Mouse (Mus musculus): ENCODE measurements around the gene Mgmt.

The Mgmt gene

DNA sequence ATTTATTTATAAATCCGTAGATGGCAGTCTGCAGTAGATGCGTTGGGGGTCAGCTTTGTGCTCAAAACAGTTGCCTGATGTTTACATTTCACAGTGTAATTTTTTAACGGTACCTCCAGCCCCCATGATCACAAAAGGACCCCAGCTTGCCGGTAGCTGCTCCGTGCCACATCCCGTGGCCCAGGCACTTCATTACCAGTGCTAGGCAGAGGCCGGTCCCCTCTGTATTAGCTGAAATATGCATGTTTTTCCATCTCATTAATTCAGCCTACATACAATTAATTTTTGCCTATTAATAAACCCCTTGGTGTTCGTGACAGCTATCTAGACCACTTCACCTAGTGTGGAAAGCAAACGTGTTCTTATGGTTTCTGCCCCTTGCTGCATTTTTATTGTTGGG lies 169.8 kb downstream of the Mgmt start:
- no peak for DNase-seq (ENCODE audit: low spot score)

- no peak for DNase-seq (ENCODE audit: low spot score)
Measured at GRCm38 (mm10) chr7:137065408-137065807, 171.0 kb downstream of the Mgmt start.

DNA sequence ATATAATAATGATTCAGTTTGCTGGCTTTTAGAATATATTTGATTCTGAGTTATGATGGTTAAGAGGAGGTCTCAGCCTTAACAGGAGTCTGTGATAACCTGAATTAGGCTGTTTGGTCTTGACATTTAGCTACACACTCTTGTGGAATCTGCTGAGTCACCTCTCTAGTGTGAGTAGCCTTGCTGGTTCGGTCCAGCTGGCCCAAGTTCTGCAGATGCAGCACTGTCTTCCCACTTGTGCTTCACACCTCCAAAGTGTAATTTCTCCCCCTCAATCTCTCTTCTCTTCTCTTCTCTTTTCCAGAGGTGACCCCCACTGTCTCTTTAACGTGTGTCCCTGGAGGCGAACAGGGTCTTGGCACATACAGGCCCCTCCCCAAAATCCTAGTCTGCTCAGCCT lies 171.8 kb downstream of the Mgmt start:
- no peak for DNase-seq (ENCODE audit: low spot score)

GRCm38 (mm10) chr7:137066997-137067396 lies 172.6 kb downstream of the Mgmt start:
- DNase-seq (ENCODE audit: low spot score): no peak

DNA sequence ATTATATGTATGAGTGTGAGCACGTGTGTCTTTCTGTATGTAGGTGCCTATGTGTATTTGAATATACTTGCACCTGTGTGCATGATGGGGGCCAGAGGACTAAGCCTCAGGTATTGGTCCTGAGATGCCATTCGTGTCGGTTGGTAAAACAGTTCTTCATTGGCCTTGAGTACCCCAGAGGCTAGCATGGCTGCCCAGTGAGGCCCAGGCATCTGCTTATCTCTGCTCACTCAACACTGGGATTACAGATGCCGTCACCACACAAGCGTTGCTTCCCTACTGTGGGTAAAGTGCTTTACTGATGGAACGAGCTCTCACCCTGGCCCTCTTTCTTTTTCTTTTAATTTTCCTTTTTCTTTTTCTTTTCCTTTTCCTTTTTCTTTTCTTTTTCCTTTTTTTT lies 173.3 kb downstream of the Mgmt start:
- DNase-seq (ENCODE audit: low spot score): no peak

DNA sequence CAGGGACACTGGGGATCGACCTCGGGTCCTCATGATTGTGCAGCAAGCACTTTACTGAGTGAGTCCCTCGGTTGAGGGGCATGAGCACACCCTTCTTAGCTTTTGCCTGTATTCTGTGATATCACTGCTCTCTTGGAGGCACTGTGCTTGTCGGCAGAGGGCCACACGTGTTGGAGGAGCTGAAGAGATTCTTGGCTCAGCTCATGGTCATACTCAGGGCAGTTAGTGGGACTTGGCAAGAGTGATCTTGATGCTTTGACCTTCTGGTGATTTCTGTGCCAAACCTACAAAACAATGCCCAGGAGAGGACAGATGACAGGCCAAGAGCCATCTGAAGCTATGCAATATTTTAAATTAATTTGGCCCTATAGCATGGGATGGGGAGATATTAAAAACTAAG lies 174.4 kb downstream of the Mgmt start:
- DNase-seq (ENCODE audit: low spot score): no peak

DNA sequence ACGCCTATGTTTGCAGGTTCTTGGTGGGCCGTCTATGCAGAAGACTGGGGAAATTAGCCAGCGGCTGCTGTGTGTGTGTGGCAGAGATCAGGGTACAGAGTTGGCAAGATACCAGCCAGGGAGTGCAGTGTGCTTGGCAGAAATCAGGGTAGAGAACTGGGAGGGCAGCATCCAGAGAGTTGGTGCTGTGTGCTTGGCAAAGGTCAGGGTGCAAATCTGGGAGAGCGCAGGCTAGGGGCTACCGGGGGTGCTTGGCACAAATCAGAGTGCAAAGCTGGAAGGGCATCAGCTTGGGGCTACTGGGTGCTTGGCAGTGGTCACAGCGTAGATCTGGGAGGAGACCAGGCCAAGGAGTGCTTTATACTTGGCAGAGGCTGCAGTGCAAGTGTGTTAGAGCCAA lies 175.4 kb downstream of the Mgmt start:
- no peak for DNase-seq (ENCODE audit: low spot score)

GRCm38 (mm10) chr7:137071346-137071745 lies 176.9 kb downstream of the Mgmt start:
- DNase-seq (ENCODE audit: low spot score): no peak

GRCm38 (mm10) chr7:137073878-137074277 lies 179.5 kb downstream of the Mgmt start:
- no peak for DNase-seq (ENCODE audit: low spot score)

GRCm38 (mm10) chr7:137074324-137074723 lies 179.9 kb downstream of the Mgmt start:
- DNase-seq (ENCODE audit: low spot score): no peak

DNA sequence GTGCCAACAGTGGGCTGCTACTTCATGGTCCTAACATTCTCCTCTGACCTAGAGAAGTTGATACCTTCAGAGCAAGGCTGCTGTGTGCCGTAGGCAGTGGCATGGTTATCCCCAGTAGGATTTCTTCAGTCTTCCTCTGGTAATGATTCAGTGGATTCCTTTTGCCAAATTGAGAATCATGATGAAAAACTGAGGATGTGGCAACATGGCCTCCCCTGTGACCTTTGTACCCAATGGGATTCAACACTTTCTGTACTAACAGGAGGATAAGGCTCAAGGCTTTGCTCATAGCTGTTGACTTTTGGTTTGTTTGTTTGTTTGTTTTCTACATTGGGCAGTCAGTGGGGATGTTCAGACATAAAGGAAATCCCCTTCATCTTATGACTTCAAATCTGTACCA lies 180.9 kb downstream of the Mgmt start:
- no peak for DNase-seq (ENCODE audit: low spot score)

DNA sequence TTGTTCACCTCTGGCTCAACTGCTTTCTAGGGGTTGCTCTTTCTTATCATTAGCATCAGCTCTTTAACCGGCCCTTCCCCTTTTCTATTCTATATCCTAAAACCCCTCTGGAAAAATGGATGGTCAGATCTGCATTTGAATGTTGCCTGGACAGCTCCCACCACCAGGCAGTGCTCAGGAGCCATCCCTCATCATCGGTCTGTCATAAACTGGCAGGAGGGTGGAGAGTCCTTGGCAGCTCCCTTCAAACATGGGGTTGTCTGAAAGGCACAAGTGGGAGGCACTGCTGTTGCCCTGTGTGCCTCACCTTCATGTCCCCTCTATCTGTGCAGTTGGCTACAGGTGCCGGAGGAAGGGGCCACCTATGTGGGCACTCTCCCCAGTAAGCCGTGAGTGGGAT lies 185.8 kb downstream of the Mgmt start:
- no peak for DNase-seq (ENCODE audit: low spot score)

- no peak for DNase-seq (ENCODE audit: low spot score)
Measured at GRCm38 (mm10) chr7:137082171-137082570, 187.8 kb downstream of the Mgmt start.

- DNase-seq (ENCODE audit: low spot score): no peak
Measured at GRCm38 (mm10) chr7:137084651-137085050, 190.2 kb downstream of the Mgmt start.

- DNase-seq (ENCODE audit: low spot score): peak; percentile 19
Measured at GRCm38 (mm10) chr7:137085969-137086606, 191.7 kb downstream of the Mgmt start.

- DNase-seq (ENCODE audit: low spot score): no peak
Measured at GRCm38 (mm10) chr7:137087136-137087535, 192.7 kb downstream of the Mgmt start.

DNA sequence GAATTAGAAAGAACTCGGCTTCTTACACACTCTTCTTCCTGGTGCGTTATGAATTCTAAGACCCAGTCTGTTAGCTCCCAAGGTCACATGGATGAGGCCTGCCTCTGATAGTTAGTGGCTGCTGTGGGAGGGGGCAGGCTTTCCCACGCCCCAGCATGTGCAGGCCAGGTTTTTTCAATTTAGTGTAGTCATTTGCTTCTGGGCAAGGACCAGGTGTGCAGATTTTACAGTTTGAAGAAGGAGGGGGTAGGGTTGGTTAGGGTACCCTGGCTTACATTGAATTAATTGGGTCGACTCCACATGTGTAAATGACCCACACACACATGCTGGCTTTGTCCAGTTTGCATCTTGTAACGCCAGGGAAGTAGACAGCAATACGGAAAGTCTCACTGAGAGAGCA lies 193.7 kb downstream of the Mgmt start:
- DNase-seq (ENCODE audit: low spot score): no peak

GRCm38 (mm10) chr7:137094551-137094950 lies 200.1 kb downstream of the Mgmt start:
- no peak for DNase-seq (ENCODE audit: low spot score)

GRCm38 (mm10) chr7:137095702-137096101 lies 201.3 kb downstream of the Mgmt start:
- DNase-seq (ENCODE audit: low spot score): no peak

- no peak for DNase-seq (ENCODE audit: low spot score)
Measured at GRCm38 (mm10) chr7:137099766-137100165, 205.4 kb downstream of the Mgmt start.

DNA sequence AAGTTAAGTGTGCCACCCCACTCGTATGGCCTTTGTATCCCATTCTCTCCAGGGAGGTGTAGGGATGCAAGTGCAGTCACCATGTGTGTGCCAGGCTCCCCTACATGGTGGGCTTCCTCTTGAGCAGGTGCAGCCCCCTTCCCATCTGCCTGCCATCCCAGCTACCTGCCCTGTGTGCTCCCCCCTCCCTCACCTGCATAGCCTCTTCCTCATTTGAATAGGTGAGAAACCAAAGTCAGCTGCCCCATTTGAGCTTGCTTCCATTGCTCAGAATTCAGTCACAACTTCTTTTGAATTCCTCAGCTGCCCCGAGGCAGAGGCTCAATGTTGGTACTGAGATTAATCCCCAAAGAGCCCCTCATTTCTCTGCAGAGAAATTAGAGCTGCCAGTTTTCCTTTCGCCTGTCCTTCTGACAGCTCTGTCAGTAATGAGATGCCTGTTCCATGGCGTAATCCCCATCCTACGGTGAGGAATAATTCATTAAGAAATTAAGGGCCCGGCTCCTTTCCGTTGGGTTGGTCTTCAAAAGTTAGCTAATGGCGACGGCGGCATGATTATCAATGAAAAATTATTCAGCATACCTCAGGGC lies 208.3 kb downstream of the Mgmt start:
- no peak for DNase-seq (ENCODE audit: low spot score)

GRCm38 (mm10) chr7:137112101-137112500 lies 217.7 kb downstream of the Mgmt start:
- DNase-seq (ENCODE audit: low spot score): no peak

DNA sequence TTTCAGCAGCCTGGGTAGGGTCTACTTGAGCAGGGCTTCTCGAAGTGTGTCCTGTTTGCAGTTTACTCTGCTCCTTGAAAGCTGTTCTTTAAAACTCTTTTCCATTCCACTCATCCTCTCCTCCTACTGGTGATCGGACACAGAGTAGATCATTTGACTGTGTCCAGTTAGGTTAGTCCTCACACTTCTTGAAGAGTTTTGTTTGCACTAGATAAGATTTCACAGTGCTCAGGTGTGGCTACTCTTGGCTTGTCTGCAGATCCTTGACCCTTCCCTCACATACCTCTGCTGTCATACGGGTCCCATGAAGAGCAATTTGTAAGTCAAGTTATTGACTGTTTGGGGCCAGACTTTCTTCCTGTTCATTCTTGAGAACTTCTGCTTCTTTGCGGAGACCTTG lies 221.8 kb downstream of the Mgmt start:
- no peak for DNase-seq (ENCODE audit: low spot score)

DNA sequence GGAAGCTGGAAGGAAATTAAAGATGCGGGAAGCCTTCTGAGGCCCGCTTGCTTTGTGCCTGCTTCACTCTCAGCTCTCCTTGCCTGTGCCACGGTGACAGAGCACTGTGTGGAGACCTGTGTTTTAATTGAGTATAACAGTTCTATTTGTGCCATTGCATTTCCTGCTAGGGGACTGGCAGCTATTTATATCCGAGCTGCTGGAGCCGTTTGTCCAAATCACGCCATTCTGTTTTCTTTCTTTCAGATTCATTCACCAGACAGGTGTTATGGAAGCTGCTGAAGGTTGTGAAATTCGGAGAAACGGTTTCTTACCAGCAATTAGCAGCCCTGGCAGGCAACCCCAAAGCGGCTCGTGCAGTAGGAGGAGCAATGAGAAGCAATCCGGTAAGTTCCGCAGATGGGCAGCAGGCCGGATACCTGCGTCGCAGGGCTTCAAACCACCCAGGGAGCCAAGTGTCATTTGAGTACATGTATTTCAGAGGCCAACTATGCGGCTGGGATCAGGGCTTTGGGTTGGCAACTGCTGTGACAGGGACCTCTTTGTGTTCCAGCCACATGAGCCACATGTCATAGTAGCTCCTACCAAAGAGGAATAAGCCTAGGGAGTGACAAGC lies 226.9 kb downstream of the Mgmt start:
- no peak for DNase-seq (ENCODE audit: low spot score)

Data from MN1 (cell line).